8 mouse cellular contexts compared by ENCODE assay signal in the genomic region with DNA sequence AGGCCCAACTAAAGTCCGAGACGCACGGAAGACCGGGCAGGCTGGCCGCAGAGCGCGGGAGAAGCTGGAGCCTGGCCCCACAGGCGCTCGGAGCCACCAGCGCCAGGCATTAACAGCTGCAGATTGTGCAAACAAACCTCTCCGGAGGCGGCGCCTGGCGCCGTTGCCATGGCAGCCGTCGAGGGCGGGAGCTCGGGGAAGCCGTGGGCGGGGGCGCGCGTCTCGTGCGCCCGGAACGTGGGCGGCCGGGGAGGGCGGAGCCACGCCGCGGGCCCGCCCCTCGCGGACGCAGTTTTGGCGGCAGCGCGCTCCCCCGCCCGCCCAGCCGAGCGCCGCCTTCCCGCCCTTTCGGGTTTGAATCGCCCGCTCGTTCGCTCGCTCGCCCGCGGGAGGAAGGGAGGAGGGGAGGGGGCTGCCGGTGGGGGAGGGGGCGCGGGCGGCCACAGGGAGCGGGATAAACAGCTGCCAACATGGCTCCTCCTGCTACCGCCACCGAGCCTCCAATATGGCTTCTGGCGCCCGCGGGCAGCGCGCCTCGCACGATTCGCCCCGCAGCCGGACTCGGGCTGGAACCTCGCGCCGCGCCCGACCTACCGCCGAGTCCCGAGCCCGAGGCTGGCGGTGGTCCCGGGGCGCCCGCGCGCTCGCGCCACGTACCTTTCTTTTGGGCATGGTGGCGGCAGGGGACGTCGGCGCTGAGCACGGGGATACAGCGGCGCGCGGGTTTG. TPM values are rescaled to one million over a fixed set of nuclear protein-coding genes. Genes with fewer than 3 reads are reported as not detected.
DNase-seq lines count a peak whose midpoint lies in the region; ATAC-seq lines count a peak whose summit lies in the region.

No protein-coding gene starts in this region.

- WGBS in heart, embryonic 14.5 days: under 1% methylated on average over 96 of the region's 101 CpGs
- WGBS in liver, embryonic 12.5 days (ENCODE audit: insufficient replicate concordance): under 1% methylated on average over 86 of the region's 101 CpGs

- peak; percentile 94 to 97 for DNase-seq in CD8-positive naive resting alpha-beta T cell, adult 2 months (ENCODE audit: low read depth in 2 of 2, low spot score in 2 of 2)
- DNase-seq in c-Kit-negative CD71-positive TER-119-positive erythroid progenitor cells, embryonic 14.5 days (ENCODE audit: low read depth, low spot score): peak; percentile 94
- DNase-seq in fibroblast of lung, adult 2 months (ENCODE audit: low read depth): peak; percentile 78
- DNase-seq in kidney, postnatal 14 days: peak; percentile 99
- DNase-seq in naive thymus-derived CD4-positive, alpha-beta T cell, adult 2 months (ENCODE audit: low read depth): peak; percentile 98
- peak; percentile 97 for DNase-seq in splenic B cell, adult 2 months (ENCODE audit: low read depth, low spot score)

- no peaks in the 10 kb centered on the region for H3K9me3 ChIP-seq in heart, embryonic 14.5 days (ENCODE audit: control insufficient read depth, low read length)
- H3K9me3 ChIP-seq in liver, embryonic 12.5 days (replicated peaks): no peaks in the 10 kb centered on the region

- no peaks in the 10 kb centered on the region for H3K27me3 ChIP-seq in heart, embryonic 14.5 days (ENCODE audit: control insufficient read depth, insufficient read depth, low read length)
- H3K27me3 ChIP-seq in liver, embryonic 12.5 days (replicated peaks): no peaks in the 10 kb centered on the region
- no peaks in the 10 kb centered on the region for H3K27me3 ChIP-seq in splenic B cell, adult 2 months (ENCODE audit: control insufficient read depth, insufficient read depth, low read length, poor library complexity, severe bottlenecking)

- peak overlapping the region; percentile 98 for H3K4me2 ChIP-seq in heart, embryonic 14.5 days (ENCODE audit: low read length)
- H3K4me2 ChIP-seq in liver, embryonic 12.5 days: peak overlapping the region; percentile 100

- H3K9ac ChIP-seq in heart, embryonic 14.5 days (ENCODE audit: low read length): peak overlapping the region; percentile 98
- H3K9ac ChIP-seq in liver, embryonic 12.5 days: peak overlapping the region; percentile 99

- H3K4me1 ChIP-seq in heart, embryonic 14.5 days (ENCODE audit: control insufficient read depth in 2 of 2, insufficient read depth in 2 of 2, low read length in 2 of 2): peaks cover 11 to 20% of the 10 kb centered on the region in 2 experiments
- H3K4me1 ChIP-seq in liver, embryonic 12.5 days: peaks cover 42% of the 10 kb centered on the region

- peak overlapping the region; percentile 79 to 97 for H3K4me3 ChIP-seq in heart, embryonic 14.5 days (ENCODE audit: control insufficient read depth in 1 of 2, insufficient read depth in 1 of 2, low read depth in 1 of 2, low read length in 2 of 2)
- peak overlapping the region; percentile 83 for H3K4me3 ChIP-seq in liver, embryonic 12.5 days

- peaks cover 64% of the 10 kb centered on the region for H3K36me3 ChIP-seq in heart, embryonic 14.5 days (ENCODE audit: control insufficient read depth, insufficient read depth, low read length)
- H3K36me3 ChIP-seq in liver, embryonic 12.5 days: peaks cover 56% of the 10 kb centered on the region
- H3K36me3 ChIP-seq in splenic B cell, adult 2 months (ENCODE audit: control insufficient read depth, insufficient read depth, low read length, poor library complexity, severe bottlenecking): peaks cover 6% of the 10 kb centered on the region; the same call in 1 of the 2 replicates

- peak; percentile 84 for ATAC-seq in heart, embryonic 14.5 days (ENCODE audit: insufficient number of reproducible peaks, insufficient read depth, low FRiP score, low read depth)
- ATAC-seq in liver, embryonic 12.5 days: peak; percentile 81

- peak overlapping the region; percentile 99 for H3K27ac ChIP-seq in heart, embryonic 14.5 days (replicated peaks in 1 of 2; ENCODE audit: control insufficient read depth in 1 of 2, insufficient read depth in 1 of 2, low read depth in 2 of 2, low read length in 2 of 2)
- H3K27ac ChIP-seq in liver, embryonic 12.5 days: peak overlapping the region; percentile 99

RNA-seq across cellular contexts. Expression of a gene that starts 1.1 kb away (rescaled TPM):
- 1,614 and 1,711 TPM in 2 replicates for polyA plus RNA-seq in heart, embryonic 14.5 days (2014; fragmentation: Nextera tagmentation; extraction: Ambion mirVana)
- polyA plus RNA-seq in liver, embryonic 12.5 days (2016; fragmentation: Nextera tagmentation; extraction: Ambion mirVana): 971 and 1,001 TPM in 2 replicates

RNA-seq across cellular contexts. Expression of a gene that starts 33.4 kb away (rescaled TPM):
- 37.4 and 38.3 TPM in 2 replicates for polyA plus RNA-seq in heart, embryonic 14.5 days (2014; fragmentation: Nextera tagmentation; extraction: Ambion mirVana)
- polyA plus RNA-seq in liver, embryonic 12.5 days (2016; fragmentation: Nextera tagmentation; extraction: Ambion mirVana): 24.5 and 25.6 TPM in 2 replicates

RNA-seq across cellular contexts. Expression of a gene that starts 51.3 kb away (rescaled TPM):
- polyA plus RNA-seq in heart, embryonic 14.5 days (2014; fragmentation: Nextera tagmentation; extraction: Ambion mirVana): 0.15 and 0.16 TPM in 2 replicates
- polyA plus RNA-seq in liver, embryonic 12.5 days (2016; fragmentation: Nextera tagmentation; extraction: Ambion mirVana): 4.2 and 5.8 TPM in 2 replicates

Comparison
In these comparisons a context has a peak if more than half of its experiments do, and no peak if none do; other contexts are left out.
1. Peak in every context shown above with its lines: DNase-seq, ATAC-seq, H3K4me3 ChIP-seq and H3K27ac ChIP-seq.